ENCODE assay signal across 14 mouse cellular contexts in the genomic region with DNA sequence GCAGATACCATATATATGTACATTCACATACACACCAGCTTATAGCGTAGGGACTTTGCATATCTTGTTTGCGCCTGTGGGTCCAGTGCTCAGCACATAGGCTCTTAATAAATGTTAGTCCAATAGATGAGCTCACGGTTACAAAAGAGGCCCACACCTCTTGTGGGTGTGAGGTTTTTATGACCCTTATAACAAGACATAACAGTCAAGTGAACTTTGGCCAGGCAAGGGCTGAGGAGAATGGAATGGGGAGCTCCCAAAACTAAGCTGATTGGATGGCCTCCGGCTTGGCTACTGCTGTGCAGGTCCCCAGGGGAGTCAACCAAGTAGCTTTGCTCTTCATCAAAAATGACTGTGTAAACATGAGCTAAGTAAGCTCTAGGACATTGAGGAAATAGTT.
A peak's percentile ranks its signal among the peaks of the same experiment; 100 is the strongest.
DNase-seq lines count a peak whose midpoint lies in the region; ATAC-seq and TF ChIP-seq lines count a peak whose summit lies in the region.
"Had no signal": no experiment of that assay in that cellular context is flagged by ENCODE, and none has a peak within 500 bp of the region (broad histone marks: within the 10 kb centered on the region; RNA-seq: fewer than 3 reads in every experiment).

No protein-coding gene starts in this region.

- no peak overlapping the region for H3K9ac ChIP-seq in lung, embryonic 16.5 days (ENCODE audit: low read length)
- H3K9ac ChIP-seq in stomach, postnatal 0 days (ENCODE audit: low read length): no peak overlapping the region
- no peak overlapping the region for H3K9ac ChIP-seq in hindbrain, postnatal 0 days (replicated peaks; ENCODE audit: low read length)
- H3K9ac ChIP-seq: embryonic facial prominence, embryonic 12.5 days; limb, embryonic 13.5 days had no signal

- no peak for TF ChIP-seq EP300 in stomach, postnatal 0 days (optimal IDR thresholded peaks at IDR 0.05)

- no peaks in the 10 kb centered on the region for H3K27me3 ChIP-seq in lung, embryonic 16.5 days (ENCODE audit: control insufficient read depth, insufficient read depth, low read depth, low read length)
- H3K27me3 ChIP-seq in stomach, postnatal 0 days (ENCODE audit: control insufficient read depth, insufficient read depth, low read length): no peaks in the 10 kb centered on the region
- no peaks in the 10 kb centered on the region for H3K27me3 ChIP-seq in hindbrain, postnatal 0 days (ENCODE audit: insufficient read depth, low read length)
- H3K27me3 ChIP-seq: limb, embryonic 13.5 days had no signal

- H3K36me3 ChIP-seq in lung, embryonic 16.5 days (ENCODE audit: control insufficient read depth, insufficient read depth, low read length): no peaks in the 10 kb centered on the region; the same call in 1 of the 2 replicates
- H3K36me3 ChIP-seq in stomach, postnatal 0 days (ENCODE audit: control insufficient read depth, insufficient read depth, low read length): no peaks in the 10 kb centered on the region
- H3K36me3 ChIP-seq in hindbrain, postnatal 0 days (ENCODE audit: insufficient read depth, low read length): no peaks in the 10 kb centered on the region
- H3K36me3 ChIP-seq: embryonic facial prominence, embryonic 12.5 days; forebrain, embryonic 10.5 days; limb, embryonic 13.5 days had no signal

- no peak for TF ChIP-seq CTCF in lung, adult 2 months (IDR thresholded peaks at IDR 0.05; ENCODE audit: insufficient read depth, low read length)
- TF ChIP-seq CTCF in stomach, postnatal 0 days (IDR thresholded peaks at IDR 0.05; ENCODE audit: low read depth): no peak
- no peak for TF ChIP-seq CTCF in hindbrain, postnatal 0 days (IDR thresholded peaks at IDR 0.05; ENCODE audit: low read depth)

- H3K4me3 ChIP-seq in lung, embryonic 16.5 days (ENCODE audit: low read length): no peak overlapping the region
- no peak overlapping the region for H3K4me3 ChIP-seq in lung, adult 2 months (replicated peaks; ENCODE audit: extremely low read depth, low read depth, low read length)
- H3K4me3 ChIP-seq in stomach, postnatal 0 days (ENCODE audit: low read depth, low read length): no peak overlapping the region
- H3K4me3 ChIP-seq in hindbrain, postnatal 0 days (ENCODE audit: low read length): no peak overlapping the region
- H3K4me3 ChIP-seq: embryonic facial prominence, embryonic 12.5 days; forebrain, embryonic 10.5 days; limb, embryonic 13.5 days had no signal

- no peak overlapping the region for H3K4me2 ChIP-seq in lung, embryonic 16.5 days (ENCODE audit: low read depth, low read length)
- no peak overlapping the region for H3K4me2 ChIP-seq in stomach, postnatal 0 days (replicated peaks; ENCODE audit: low read depth)
- no peak overlapping the region for H3K4me2 ChIP-seq in hindbrain, postnatal 0 days (ENCODE audit: low read depth, low read length)
- H3K4me2 ChIP-seq: embryonic facial prominence, embryonic 12.5 days; limb, embryonic 13.5 days; midbrain, embryonic 11.5 days had no signal

- no peaks in the 10 kb centered on the region for H3K9me3 ChIP-seq in lung, embryonic 16.5 days (ENCODE audit: control insufficient read depth, low read length)
- no peaks in the 10 kb centered on the region for H3K9me3 ChIP-seq in stomach, postnatal 0 days (ENCODE audit: control insufficient read depth, low read length)
- H3K9me3 ChIP-seq in hindbrain, postnatal 0 days (ENCODE audit: low read length): no peaks in the 10 kb centered on the region
- H3K9me3 ChIP-seq: embryonic facial prominence, embryonic 12.5 days; forebrain, embryonic 10.5 days; limb, embryonic 13.5 days had no signal

- peaks cover 22% of the 10 kb centered on the region for H3K4me1 ChIP-seq in lung, embryonic 16.5 days (replicated peaks; ENCODE audit: control insufficient read depth, insufficient read depth, low read length)
- H3K4me1 ChIP-seq in lung, adult 2 months (ENCODE audit: control insufficient read depth, insufficient read depth, low read length): no peaks in the 10 kb centered on the region
- no peaks in the 10 kb centered on the region for H3K4me1 ChIP-seq in stomach, postnatal 0 days (replicated peaks; ENCODE audit: control insufficient read depth, insufficient read depth)
- H3K4me1 ChIP-seq in hindbrain, postnatal 0 days (ENCODE audit: insufficient read depth, low read length): no peaks in the 10 kb centered on the region

- WGBS in lung, embryonic 16.5 days: 68% methylated on average over 4 of the region's 4 CpGs
- WGBS in lung, adult 2 months: 57% methylated on average over 4 of the region's 4 CpGs
- WGBS in stomach, postnatal 0 days: 39% methylated on average over 4 of the region's 4 CpGs
- WGBS in hindbrain, postnatal 0 days: 84% methylated on average over 4 of the region's 4 CpGs

- peak; percentile 52; the same call in 1 of the 2 replicates for ATAC-seq in lung, embryonic 16.5 days (ENCODE audit: low read depth)
- ATAC-seq in stomach, postnatal 0 days (ENCODE audit: low FRiP score, low TSS enrichment): peak; percentile 53; the same call in 1 of the 2 replicates
- no peak for ATAC-seq in hindbrain, postnatal 0 days

- H3K27ac ChIP-seq in lung, embryonic 16.5 days (ENCODE audit: low read length): no peak overlapping the region
- H3K27ac ChIP-seq in stomach, postnatal 0 days (replicated peaks): no peak overlapping the region
- no peak overlapping the region for H3K27ac ChIP-seq in hindbrain, postnatal 0 days
- H3K27ac ChIP-seq: embryonic facial prominence, embryonic 12.5 days; forebrain, embryonic 10.5 days; limb, embryonic 13.5 days had no signal

- DNase-seq in adrenal gland, postnatal 14 days: peak; percentile 29
- DNase-seq in adrenal gland, postnatal 4 days (ENCODE audit: low spot score in 2 of 2): no peak
- DNase-seq in lung, adult 2 months: no peak
- DNase-seq in kidney, postnatal 10 days: peak; percentile 47
- no peak for DNase-seq in stomach, postnatal 0 days (ENCODE audit: low spot score)
- no peak for DNase-seq in right cerebral cortex, adult 2 months (ENCODE audit: low spot score in 2 of 2)
- no peak for DNase-seq in hindbrain, postnatal 0 days (ENCODE audit: low spot score)
- DNase-seq: cerebellum, postnatal 14 days; right cerebral cortex, postnatal 4 days had no signal

- no peak for TF ChIP-seq POLR2A in lung, adult 2 months (IDR thresholded peaks at IDR 0.05; ENCODE audit: borderline replicate concordance, extremely low read depth, low read depth, low read length)

Comparison
In these comparisons a context has a peak if more than half of its experiments do, and no peak if none do; other contexts are left out.
1. DNase-seq: peak in adrenal gland, postnatal 14 days (single experiment) and kidney, postnatal 10 days (single experiment); none in adrenal gland, postnatal 4 days (0 of 2), lung, adult 2 months (single experiment), stomach, postnatal 0 days (single experiment), right cerebral cortex, adult 2 months (0 of 2) and hindbrain, postnatal 0 days (single experiment).